Mouse (Mus musculus) megakaryocyte-erythroid progenitor cell, adult 5-6 weeks (primary cell): ENCODE measurements around the gene Pbx1. TPM values are rescaled to one million over a fixed set of nuclear protein-coding genes. Genes with fewer than 3 reads are reported as not detected.

Experiments used
- ATAC-seq: replicated peaks from 2 replicates; pipeline ENCODE4 v1.8.0; 2016; ENCODE audit warnings: mild to moderate bottlenecking, inconsistent platforms; ENCODE audit not compliant: severe bottlenecking, poor library complexity, low FRiP score, low TSS enrichment
- total RNA-seq, 2 experiments: library from RNA; stranded (forward) in 1 of 2; stranded (reverse) in 1 of 2; fragments of 200-1000, 215-1000 nt in 1 of 2; fragments of >200 nt in 1 of 2; fragmentation: Nextera tagmentation in 1 of 2; gene quantifications; 2 replicates each; pipeline ENCODE4 v1.2.3; 2014 to 2017

Gene Pbx1
- total RNA-seq, 2 experiments from 2014 or later: 6.9 to 11.0 TPM

DNA sequence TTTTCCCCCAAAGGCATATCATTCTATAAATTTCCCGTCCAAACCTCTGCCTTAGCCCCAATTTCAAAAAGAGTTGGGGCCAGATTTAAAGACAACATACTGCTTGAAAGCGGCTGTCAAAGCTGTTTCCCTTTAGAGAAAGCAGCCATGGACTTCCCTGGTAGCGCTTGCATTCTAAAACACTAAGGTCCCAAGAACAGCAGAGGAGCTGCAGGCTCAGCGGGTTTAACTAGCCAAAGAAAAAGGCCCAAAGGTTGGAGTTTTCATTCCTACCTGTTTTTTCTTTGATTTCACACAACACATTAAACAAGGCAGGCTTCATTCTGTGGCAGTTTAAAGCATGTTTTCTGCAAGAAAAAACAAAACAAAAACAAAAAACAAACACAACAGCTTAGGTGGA is 4.5 kb downstream of the Pbx1 start:
- ATAC-seq: no peak

DNA sequence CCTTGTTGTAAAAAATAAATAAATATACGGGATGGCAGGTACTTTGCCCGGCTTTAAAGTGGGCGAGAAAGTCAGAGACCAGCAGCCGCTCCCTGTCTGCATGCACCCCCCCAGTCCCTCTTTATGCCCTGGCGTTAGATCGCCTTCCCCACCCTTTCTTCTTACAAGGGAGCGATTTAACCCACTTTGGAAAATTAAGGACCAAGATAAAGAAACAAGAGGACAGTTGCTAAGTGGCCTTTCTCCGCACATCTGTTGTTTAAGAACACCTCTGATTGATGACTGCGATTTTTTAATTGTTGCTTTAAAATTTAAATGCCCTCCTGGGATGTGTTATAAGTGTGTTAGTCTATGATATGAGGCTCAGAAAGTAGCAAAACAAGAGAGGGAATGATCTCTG is 5.2 kb downstream of the Pbx1 start:
- no peak for ATAC-seq

DNA sequence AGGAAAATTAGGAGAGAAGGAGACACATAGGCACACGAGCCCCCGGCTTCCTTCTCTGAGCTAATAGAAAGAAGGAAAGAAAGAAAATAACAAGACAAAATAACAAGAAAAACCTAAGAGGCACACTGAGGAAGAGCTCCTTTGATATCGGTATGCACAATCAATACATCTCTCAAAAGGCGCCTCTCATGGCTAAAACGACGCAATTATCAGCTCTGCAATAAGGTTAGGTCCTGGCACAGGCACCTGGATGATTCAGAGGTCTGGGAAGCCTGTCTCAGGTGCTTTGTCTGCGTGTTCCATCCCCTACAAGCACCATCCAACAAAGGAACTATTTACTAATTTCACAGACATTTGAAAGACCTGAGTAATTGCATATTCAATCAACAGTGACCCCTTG is 5.8 kb downstream of the Pbx1 start:
- ATAC-seq: no peak

DNA sequence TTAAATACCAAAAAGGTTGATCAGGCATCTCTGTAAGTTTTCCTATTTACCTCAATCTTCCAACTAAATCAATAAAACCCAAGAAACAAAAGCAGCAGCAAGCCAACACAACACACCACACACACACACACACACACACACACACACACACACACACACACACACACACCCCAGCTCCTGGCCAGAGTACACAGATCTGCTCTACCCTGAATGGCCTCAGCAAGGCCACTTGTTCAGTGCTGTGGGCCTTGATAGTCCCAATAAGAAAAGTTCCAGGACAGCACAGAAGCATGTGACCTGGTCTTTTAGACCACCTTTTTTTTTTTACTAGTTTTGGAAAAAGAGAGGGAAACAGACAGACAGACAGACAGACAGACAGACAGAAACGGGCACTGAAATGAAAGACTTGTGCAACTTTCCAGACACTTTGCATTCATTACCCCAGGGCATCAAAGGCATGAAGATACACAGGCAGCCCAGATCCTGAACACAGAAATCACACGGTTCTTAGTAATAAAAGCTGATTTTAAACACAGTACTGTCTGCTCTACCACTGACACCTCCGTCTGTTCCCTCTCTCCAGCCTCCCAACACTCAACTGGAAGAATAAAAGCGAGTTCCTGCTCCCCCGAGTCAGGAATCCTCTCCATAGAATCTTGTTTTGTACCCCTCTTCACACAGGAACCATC is 6.9 kb downstream of the Pbx1 start:
- no peak for ATAC-seq

DNA sequence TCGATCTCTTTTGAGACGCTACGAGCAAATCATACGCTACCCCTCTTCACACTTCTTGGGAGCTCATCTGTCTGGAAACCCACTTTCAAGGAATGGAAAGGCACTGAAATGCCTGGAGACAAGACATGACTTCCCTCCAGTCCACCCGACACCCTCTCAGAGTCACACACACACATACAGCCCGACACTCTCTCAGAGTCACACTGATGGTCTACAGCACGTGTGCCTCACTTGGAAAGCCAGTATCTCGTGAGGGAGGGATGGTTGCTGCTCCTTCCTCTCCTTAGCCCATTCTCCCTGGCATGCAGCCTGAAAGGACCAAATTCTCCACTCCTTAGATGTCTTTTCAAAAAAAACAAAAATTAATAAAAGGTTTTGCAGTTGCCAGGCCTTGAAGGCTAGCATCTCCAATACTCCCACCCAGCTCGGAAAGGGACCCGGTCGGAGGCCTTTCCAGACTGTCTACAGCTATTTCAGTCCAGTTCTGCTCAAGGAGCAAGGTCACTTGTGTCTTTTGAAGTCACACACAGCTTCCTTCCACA is 8.6 kb downstream of the Pbx1 start:
- no peak for ATAC-seq

DNA sequence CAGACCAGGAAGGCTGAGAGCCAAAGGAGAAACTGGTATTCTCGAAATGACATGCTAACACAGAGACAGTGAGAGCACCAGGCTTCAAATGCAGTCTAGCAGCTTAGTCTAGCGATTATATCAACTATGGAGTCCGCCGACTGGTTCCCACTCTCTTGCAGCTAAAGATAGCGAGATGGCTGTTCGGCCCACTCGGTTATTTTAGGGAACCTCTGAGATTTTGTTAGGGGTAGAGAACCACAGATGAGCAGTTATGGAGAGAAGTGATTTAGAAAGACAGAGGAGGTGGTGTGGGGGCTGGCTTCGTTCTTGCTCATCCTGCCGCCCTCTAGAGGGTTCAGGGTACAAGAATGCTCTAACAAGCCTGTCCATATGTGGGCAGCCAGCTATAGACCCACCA is 13.2 kb downstream of the Pbx1 start:
- no peak for ATAC-seq

DNA sequence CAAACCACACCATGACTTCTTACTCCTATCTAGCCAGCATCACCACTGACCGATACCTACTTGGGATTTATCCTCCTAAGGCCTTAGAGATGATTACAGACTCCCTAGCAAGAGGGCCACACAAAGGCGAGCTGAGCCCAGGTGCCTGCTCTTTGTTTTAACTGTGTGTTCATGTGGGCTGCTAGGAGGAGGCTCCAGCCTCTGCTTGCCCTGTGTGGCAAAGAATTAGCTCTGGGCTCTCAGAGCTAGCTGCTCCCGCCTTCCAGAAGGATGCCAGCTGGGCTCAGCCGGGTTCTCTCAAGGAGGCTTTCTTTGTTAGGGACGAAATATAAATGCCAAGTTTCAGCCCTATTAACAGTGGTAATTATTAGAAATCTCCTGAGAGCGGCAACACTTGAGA is 14.4 kb downstream of the Pbx1 start:
- ATAC-seq: no peak

DNA sequence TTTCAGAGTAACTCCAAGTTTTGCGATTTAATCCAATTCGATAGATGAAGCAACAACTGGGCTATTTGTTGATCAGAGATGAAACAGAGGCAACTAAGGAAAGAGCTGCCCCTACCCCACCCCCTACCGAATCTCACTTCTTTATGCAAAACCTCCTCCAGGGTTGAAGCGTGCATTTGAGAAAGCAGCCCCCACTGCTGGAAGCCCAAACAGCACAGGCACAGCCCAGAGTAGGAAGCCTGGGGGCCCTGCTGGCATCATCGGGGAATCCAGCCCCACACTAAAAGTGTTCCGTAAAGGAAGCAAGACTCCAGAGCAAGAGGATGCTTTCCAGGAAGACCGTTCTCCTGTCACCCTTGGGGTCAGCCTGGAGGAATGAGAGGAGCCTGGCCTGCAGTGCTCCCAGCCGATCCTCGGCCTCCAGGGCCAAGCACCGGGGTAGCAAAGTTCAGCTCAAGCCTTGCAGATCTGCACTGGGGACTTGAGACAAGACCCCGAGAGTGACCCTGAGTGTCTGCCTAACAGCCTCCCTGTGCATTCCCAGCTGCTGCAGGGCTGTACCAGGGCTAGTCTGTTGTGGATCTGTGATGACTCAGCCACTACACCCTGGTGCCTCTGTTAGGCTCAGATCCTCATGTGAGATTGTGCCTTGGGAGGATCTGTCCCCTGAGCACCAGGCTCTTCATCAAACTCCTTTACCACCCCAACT is 15.2 kb downstream of the Pbx1 start:
- ATAC-seq: peak; percentile 73

DNA sequence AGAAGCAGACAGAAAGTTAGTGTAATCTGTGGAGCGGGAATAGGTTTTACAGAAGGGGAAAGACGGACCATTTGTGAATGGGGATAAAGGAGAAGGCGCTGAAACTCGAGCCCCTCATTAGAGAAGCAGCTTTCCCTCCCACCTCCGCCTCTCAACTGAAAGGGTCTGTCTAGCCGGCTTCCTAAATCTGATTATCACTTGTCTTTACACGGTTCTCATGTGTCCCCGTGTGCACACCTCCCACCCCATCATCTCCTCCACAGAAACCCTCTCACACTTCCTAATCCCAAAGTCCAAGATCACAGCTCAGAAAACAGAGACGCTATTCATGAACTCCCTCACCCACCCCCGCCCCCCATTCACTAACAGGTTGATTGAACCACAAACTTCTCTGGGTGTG is 21.5 kb downstream of the Pbx1 start:
- ATAC-seq: no peak

DNA sequence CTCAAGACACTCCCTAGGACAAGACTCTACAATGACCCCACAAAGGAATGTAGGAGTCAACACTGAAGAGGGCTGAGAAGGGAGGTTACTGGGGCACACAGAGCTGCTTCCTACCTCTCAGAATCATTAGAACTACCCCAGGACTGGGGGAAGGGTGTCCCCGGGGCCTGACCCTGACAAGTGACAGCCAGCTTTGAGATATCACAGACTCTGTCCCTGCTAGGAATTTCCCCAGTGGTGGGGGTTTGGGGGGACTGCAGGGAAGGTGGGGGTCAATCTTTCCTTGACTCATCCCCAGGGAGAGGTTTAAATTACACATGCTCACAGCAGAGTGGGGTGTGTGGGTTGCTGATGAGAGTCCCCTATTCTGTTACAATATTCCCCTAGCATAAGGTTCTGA is 22.0 kb downstream of the Pbx1 start:
- ATAC-seq: no peak

DNA sequence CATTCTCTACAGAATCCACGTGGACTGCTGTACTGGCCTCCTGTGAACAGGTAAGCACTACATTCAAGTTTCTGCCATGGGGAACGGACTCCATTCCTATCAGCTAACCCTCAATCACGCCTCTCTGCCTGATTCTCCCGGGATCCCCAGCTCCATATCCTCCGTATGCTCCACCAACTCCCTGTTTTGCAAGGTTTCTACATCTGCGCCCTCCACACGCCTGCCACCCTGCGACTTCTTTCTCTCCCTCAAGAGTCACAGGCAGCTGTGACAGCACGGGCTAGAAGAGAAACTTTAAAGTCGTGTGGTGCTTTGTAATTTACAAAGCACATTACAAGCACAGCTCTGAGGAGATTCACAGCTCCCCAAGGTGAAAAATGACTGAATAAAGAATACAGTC is 23.3 kb downstream of the Pbx1 start:
- ATAC-seq: no peak

DNA sequence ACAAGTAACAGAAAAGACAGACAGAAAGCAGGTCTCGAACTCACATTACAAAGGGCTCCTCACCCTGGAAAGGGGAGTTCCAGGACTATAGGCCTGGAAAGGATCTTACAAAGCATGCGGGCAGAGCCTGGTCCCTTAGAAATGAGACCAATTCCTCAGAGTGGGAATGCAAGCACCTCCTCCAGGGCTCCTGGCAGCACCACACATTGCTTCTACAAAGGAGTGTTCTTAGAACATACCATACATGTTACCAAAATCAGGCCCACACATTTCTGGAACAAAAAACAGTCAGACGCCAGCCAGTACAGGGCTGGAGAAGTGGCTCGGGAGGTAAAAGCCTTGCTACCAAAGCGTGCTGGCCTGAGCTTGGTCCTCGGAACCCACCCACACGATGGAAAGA is 24.1 kb downstream of the Pbx1 start:
- ATAC-seq: no peak

DNA sequence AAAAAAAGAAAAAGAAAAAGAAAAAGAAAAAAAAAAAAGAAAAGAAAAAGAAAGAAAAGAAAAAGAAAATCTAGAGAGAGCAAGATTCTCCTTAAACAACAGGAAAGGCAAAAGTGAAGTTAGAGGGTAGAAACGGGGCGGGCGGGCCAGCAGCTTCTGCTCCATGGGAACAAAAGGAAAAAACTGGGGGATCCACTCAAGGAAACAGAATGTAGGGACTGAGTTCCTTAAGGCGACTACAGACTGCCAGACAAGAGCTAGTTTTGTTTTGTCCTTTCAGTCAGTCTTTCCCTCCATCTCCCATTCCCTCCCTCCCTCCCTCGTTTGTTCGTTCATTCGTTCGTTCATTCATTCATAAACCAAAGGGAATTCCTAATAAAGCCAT is 25.8 kb downstream of the Pbx1 start:
- no peak for ATAC-seq

DNA sequence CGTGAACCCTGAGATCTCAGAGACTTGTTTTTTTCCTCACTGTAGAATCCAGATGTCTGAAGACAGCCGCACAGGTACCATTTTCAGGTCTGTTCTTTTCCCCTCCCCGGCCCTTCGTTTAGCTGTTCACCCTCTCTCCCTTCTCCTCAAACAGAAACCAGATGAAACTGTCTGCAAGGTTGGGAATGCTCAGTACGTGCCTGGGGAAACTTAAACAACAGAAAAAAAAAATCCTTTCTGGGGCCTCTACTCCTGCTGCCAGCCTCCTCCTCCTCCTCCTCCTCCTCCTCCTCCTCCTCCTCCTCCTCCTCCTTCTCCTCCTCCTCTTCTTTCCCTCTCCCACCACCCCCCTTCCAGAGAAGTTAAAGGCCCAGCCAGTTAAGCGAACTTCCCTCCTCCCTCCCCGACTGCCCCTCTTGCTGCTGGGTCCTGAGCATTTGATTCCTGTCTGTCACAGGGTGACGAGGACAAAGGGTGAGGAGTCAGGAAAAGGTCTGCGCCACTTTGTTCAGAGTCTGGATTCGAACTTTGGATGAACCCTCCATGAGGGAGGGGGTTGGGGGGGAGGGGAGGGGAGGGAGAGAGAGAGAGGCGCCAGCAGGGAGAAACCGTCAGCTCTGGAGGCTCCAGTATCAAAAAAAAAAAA is 26.3 kb downstream of the Pbx1 start:
- no peak for ATAC-seq

DNA sequence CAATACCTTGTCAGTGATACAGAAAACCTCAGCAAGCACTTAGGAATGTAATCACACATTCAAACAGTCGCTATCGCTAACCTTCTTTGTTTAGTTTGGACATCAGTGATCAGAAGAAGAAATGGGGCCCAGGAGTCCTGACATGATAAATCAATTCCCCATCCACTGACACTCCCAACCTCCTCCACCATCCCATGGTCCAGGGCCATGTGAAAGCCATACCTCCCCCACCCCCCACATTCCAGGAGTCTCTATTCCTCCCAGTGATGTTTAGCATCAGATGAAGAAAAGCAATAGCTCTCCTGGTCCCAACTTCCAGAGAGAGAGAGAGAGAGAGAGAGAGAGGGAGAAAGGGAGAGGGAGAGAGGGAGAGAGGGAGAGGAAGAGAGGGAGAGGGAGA is 28.5 kb downstream of the Pbx1 start:
- no peak for ATAC-seq

DNA sequence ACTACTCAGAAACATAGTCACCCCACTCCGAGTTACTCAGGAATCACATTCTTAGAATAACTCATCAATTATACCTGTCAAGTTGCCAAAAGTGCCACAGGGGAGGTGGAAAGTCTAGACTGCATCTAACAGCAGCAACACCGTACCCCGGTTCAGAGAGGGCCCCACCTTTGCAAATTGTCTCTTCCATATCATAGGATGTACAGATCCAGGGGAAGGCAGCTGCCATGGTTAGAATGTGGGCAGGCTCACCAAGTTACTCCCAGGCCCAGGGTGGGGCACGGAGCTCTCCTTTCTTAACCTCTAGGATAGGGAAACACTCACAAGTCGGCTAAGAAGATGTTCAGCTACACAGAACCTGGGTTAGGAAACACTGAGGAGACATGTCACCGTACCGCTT is 29.4 kb downstream of the Pbx1 start:
- ATAC-seq: no peak

DNA sequence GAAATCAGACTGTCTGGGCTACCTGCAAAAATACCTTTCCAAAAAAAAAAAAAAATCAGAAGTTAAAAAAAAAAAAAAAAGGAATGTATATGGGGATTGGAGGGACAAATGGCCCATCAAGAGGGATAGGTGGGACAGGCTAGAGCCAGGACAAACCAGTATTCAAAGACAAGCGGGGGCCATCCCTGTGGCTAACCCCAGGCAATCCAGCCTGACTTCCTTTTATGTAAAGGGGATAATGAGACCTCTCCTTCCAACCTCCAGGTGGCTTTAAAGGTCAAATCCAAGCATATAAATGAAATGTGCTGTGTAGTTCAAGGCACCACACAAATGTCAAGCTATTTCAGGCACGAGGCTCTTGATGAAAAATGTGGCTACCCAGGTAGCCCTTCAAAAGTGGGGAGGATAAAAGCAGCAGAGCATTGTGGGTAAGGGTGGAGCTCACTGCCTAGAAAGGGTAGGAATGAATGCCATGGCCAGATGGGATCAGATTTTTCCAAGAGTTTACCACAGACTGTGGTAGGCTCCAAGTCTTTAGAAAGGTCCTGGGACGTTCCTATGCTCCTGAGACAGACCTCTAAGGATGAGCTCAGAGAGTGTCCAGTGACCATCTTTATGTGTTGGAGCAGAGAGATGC is 36.4 kb downstream of the Pbx1 start:
- no peak for ATAC-seq

DNA sequence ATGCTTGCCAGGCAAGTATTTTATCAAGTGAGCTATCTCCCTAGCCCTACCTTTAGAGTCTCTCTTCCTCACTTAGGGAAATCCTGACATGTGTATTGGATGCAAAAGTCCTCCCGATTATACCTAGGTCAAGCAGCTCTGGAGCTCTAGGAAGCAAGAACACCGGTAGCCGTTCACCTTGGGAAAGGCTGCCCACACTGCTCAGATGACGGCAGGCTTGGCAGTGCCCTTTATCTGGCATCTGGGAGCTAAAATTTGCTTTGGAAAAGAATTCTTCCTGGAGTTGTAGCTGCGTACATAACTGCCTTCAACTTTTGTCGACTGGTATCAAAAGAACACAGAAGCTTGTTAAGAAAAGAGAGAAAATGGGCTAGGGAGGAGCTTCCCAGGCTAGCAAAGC is 37.5 kb downstream of the Pbx1 start:
- no peak for ATAC-seq

DNA sequence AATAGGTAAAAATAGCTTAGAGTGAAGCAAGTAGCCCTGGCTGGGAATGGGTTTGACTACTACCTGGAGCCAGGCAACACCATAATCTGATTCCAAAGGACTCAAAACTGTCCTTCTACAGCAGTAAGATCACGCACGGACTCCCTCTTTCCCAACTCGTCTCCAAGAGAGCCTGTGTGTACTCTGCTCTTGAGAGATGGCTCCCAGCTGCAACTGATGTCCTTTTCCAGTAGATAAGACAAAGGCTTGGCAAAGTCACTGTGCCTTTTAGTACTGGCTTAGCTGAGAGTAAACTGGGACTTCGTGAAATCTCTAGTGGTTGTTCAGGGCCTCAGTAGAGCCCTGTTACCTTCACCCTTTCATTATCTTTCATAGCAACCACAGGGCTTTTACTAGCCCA is 38.6 kb downstream of the Pbx1 start:
- ATAC-seq: peak; percentile 45; the same call in 1 of the 2 replicates

DNA sequence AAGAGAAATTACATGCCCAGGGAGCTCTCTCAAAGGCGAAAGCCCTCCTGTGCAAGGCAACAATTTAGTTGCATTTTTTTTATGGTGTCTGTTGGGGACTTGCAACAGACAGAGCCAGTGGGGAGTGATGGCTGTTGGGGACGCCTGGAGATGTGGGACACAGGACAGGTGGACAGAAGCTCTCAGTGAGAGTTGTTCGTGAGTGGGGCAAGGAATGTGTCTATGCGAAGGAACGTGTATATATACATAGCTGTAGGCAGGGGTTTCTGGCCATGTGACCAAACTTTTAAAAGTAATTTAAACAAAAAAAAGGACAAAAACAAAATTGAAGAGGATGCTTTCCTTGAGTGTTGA is 39.6 kb downstream of the Pbx1 start:
- ATAC-seq: no peak
